Mouse (Mus musculus): ENCODE data around the gene Pyy. TPM values are rescaled to one million over a fixed set of nuclear protein-coding genes. Genes with fewer than 3 reads are reported as not detected.

Gene Pyy
- polyA plus RNA-seq (2017; shearing (Covaris generic)): not detected

GRCm38 (mm10) chr11:102107732-102108131 is at the start of gene Pyy:
Pyy (minus strand) TSS chr11:102107832.

GRCm38 (mm10) chr11:102156039-102156785 is 48.6 kb upstream of the Pyy start, which contains the start of gene Tmem101:
Tmem101 (minus strand) TSS chr11:102156404.

DNA sequence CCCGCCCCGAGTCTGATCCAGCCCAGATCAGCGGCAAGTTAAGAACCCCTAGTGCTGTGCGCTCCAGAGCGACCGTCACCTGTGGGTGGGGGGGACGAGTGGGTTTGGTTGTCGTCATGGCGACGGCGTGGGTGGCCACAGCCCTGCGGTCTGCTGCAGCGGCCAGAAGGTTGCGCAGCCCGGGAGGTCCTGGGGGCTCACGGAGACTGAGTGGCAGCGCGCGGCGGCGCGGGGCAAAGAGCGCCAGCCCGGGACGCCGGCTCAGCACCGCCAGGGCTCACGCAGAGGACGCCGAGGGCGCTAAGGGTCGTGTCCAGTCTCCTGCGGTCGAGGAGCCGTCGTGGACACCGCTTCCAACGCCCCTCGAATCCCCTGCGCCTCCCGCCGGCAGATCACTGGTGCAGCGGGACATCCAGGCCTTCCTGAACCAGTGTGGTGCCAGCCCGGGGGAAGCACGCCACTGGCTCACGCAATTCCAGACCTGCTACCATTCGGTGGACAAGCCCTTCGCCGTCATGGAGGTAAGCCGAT is 37.9 kb upstream of the Pyy start, which contains the start of gene Nags:
Gene Nags, plus strand, starts transcription at position 43 of the 531 bp plus-strand sequence.

GRCm38 (mm10) chr11:102101219-102101618 is 6.4 kb downstream of the Pyy start, which contains the start of gene Ppy:
Ppy (minus strand) TSS chr11:102101319.

GRCm38 (mm10) chr11:102087931-102088898 is 19.4 kb downstream of the Pyy start, which contains the start of gene Mpp2:
Mpp2 (minus strand) TSS chr11:102088515.

Other genes starting within 250 kb of the Pyy start
- gene Meox1, start 213.5 kb downstream of the Pyy start, polyA plus RNA-seq (2017; shearing (Covaris generic)): not detected
- not detected for gene Sost, start 140.8 kb downstream of the Pyy start, polyA plus RNA-seq (2017; shearing (Covaris generic))
- gene Cfap97d1, start 123.6 kb downstream of the Pyy start, polyA plus RNA-seq (2017; shearing (Covaris generic)): not detected
- 0.46 TPM for gene Dusp3, start 120.8 kb downstream of the Pyy start, polyA plus RNA-seq (2017; shearing (Covaris generic))
- gene Mpp3, start 79.4 kb downstream of the Pyy start, polyA plus RNA-seq (2017; shearing (Covaris generic)): not detected
- not detected for gene Cd300lg, start 66.3 kb downstream of the Pyy start, polyA plus RNA-seq (2017; shearing (Covaris generic))
- 5.1 TPM for gene Mpp2, start 19.3 kb downstream of the Pyy start, polyA plus RNA-seq (2017; shearing (Covaris generic))
- gene Ppy, start 6.5 kb downstream of the Pyy start, polyA plus RNA-seq (2017; shearing (Covaris generic)): not detected
- gene Nags, start 37.7 kb upstream of the Pyy start, polyA plus RNA-seq (2017; shearing (Covaris generic)): not detected
- 18.5 TPM for gene Tmem101, start 48.6 kb upstream of the Pyy start, polyA plus RNA-seq (2017; shearing (Covaris generic))
- 52.4 TPM for gene Lsm12, start 77.5 kb upstream of the Pyy start, polyA plus RNA-seq (2017; shearing (Covaris generic))
- 52.7 TPM for gene G6pc3, start 81.8 kb upstream of the Pyy start, polyA plus RNA-seq (2017; shearing (Covaris generic))
- 17.5 TPM for gene Hdac5, start 122.3 kb upstream of the Pyy start, polyA plus RNA-seq (2017; shearing (Covaris generic))
- 1.1 TPM for gene BC030867, start 141.1 kb upstream of the Pyy start, polyA plus RNA-seq (2017; shearing (Covaris generic))
- not detected for gene Asb16, start 160.9 kb upstream of the Pyy start, polyA plus RNA-seq (2017; shearing (Covaris generic))
- 66.1 TPM for gene Tmub2, start 177.1 kb upstream of the Pyy start, polyA plus RNA-seq (2017; shearing (Covaris generic))
- 9.2 TPM for gene Atxn7l3, start 188.8 kb upstream of the Pyy start, polyA plus RNA-seq (2017; shearing (Covaris generic))
- 71.5 TPM for gene Ubtf, start 211.9 kb upstream of the Pyy start, polyA plus RNA-seq (2017; shearing (Covaris generic))

All from CD4-positive, CD25-positive, alpha-beta regulatory T cell, adult 9 weeks (primary cell).